Mouse (Mus musculus) liver, adult 2 months (tissue): Measurements from ENCODE around the gene Il21r.

Source experiments
- CTCF ChIP-seq: fragments of 200-500 bp; IDR thresholded peaks from 2 replicates; pipeline ENCODE4 v1.5.1; 2011; ENCODE audit warnings: low read depth, low read length, control low read depth
- POLR2A ChIP-seq: fragments of 200-500 bp; IDR thresholded peaks from 2 replicates; pipeline ENCODE4 v1.6.1; 2011; ENCODE audit warnings: low read length, control low read depth; ENCODE audit not compliant: insufficient read depth; ENCODE audit errors: extremely low read depth

DNA sequence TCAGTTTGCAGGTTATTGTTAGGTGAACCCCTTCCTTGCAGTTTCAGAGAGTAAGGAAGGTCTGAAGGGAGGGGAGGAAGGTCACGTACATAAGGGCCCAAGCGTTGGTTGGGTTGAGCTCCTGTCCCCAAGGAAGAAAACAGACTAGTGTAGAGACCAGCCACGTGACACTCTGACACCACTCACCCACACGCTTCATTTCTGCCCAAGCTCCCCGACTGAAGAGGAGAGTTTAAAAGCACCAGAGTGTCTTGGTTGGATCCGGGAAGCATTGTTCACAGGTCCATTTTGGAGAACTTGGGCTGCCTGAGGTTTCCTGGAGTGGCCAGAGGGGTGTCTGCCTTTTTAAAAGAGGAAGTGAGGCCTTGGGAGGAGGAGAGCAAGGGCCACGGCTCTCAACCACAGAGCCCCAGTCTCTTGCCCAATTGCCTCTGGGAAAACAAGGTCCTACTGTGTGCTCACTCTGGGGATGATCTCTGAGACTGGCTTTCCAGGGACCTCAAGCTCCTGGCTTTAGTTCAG is 47.8 kb upstream of the Il21r start:
- no peak for TF ChIP-seq CTCF
- TF ChIP-seq POLR2A, result no peak
